Comparison of ENCODE assay signal across 9 mouse cellular contexts in the genomic region with DNA sequence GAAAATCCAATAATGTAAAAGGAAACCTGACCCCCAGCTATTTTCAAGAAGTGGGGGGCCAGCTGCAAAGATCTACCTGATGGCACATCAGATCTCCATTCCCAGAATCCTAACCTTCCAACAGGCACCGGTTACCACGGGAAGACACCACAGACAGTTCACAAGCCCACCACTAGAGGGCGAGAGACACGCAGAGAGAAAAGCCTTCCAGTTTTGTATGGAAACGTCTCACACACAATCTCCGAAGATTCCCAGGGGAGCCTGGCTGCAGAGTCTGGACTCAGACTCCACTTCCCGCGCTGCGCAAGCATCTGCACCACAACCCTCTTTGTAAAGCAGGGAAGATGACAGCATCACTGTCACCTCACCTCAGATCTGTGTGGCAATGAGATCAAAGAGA. TPM values are rescaled to one million over a fixed set of nuclear protein-coding genes. Genes with fewer than 3 reads are reported as not detected.
DNase-seq lines count a peak whose midpoint lies in the region; ATAC-seq and TF ChIP-seq lines count a peak whose summit lies in the region.
"Had no signal": no experiment of that assay in that cellular context is flagged by ENCODE, and none has a peak within 500 bp of the region (broad histone marks: within the 10 kb centered on the region; RNA-seq: fewer than 3 reads in every experiment).

No protein-coding gene starts in this region.

- peak; percentile 98 for TF ChIP-seq CTCF in stomach, postnatal 0 days (IDR thresholded peaks at IDR 0.05; ENCODE audit: low read depth)

- H3K9ac ChIP-seq in forebrain, embryonic 14.5 days (ENCODE audit: low read length), result no peak overlapping the region; the same call in 1 of the 2 replicates
- no peak overlapping the region for H3K9ac ChIP-seq in liver, embryonic 13.5 days
- 0 out of 2 replicates have a peak overlapping the region, but pooled peaks have one; percentile 41 for H3K9ac ChIP-seq in neural tube, embryonic 12.5 days
- H3K9ac ChIP-seq in stomach, postnatal 0 days (ENCODE audit: low read length), result no peak overlapping the region

- no peak overlapping the region for H3K27ac ChIP-seq in forebrain, embryonic 14.5 days (ENCODE audit: low read depth, low read length)
- H3K27ac ChIP-seq in liver, embryonic 13.5 days, result no peak overlapping the region
- H3K27ac ChIP-seq in neural tube, embryonic 12.5 days, result no peak overlapping the region
- no peak overlapping the region for H3K27ac ChIP-seq in stomach, postnatal 0 days (replicated peaks)
- H3K27ac ChIP-seq: macrophage had no signal

- H3K9me3 ChIP-seq in forebrain, embryonic 14.5 days (replicated peaks; ENCODE audit: control insufficient read depth, low read length), result no peaks in the 10 kb centered on the region
- no peaks in the 10 kb centered on the region for H3K9me3 ChIP-seq in liver, embryonic 13.5 days (replicated peaks)
- no peaks in the 10 kb centered on the region for H3K9me3 ChIP-seq in neural tube, embryonic 12.5 days
- H3K9me3 ChIP-seq in stomach, postnatal 0 days (ENCODE audit: control insufficient read depth, low read length), result no peaks in the 10 kb centered on the region

- WGBS in forebrain, embryonic 14.5 days, result 5% methylated on average over 9 of the region's 9 CpGs
- WGBS in liver, embryonic 13.5 days (ENCODE audit: insufficient replicate concordance), result 11% methylated on average over 9 of the region's 9 CpGs
- WGBS in neural tube, embryonic 12.5 days, result 4% methylated on average over 9 of the region's 9 CpGs
- 5% methylated on average over 9 of the region's 9 CpGs for WGBS in stomach, postnatal 0 days

- H3K36me3 ChIP-seq in forebrain, embryonic 14.5 days (ENCODE audit: control insufficient read depth, insufficient read depth, low read length), result peaks cover 8% of the 10 kb centered on the region; the same call in 1 of the 2 replicates
- H3K36me3 ChIP-seq in liver, embryonic 13.5 days, result peaks cover 8% of the 10 kb centered on the region
- peaks cover 6% of the 10 kb centered on the region; the same call in 1 of the 2 replicates for H3K36me3 ChIP-seq in neural tube, embryonic 12.5 days
- 0 out of 2 replicates have a peak, but pooled peaks cover 3% of the 10 kb centered on the region for H3K36me3 ChIP-seq in stomach, postnatal 0 days (ENCODE audit: control insufficient read depth, insufficient read depth, low read length)

- TF ChIP-seq EP300 in stomach, postnatal 0 days (optimal IDR thresholded peaks at IDR 0.05), result no peak

- H3K4me3 ChIP-seq in forebrain, embryonic 14.5 days (ENCODE audit: low read depth, low read length), result no peak overlapping the region
- no peak overlapping the region for H3K4me3 ChIP-seq in liver, embryonic 13.5 days (replicated peaks)
- no peak overlapping the region for H3K4me3 ChIP-seq in neural tube, embryonic 12.5 days
- no peak overlapping the region for H3K4me3 ChIP-seq in stomach, postnatal 0 days (ENCODE audit: low read depth, low read length)

- no peaks in the 10 kb centered on the region for H3K4me1 ChIP-seq in forebrain, embryonic 14.5 days (ENCODE audit: control insufficient read depth, insufficient read depth, low read length)
- 0 out of 2 replicates have a peak, but pooled peaks cover 3% of the 10 kb centered on the region for H3K4me1 ChIP-seq in liver, embryonic 13.5 days (replicated peaks)
- H3K4me1 ChIP-seq in neural tube, embryonic 12.5 days, result no peaks in the 10 kb centered on the region
- no peaks in the 10 kb centered on the region for H3K4me1 ChIP-seq in stomach, postnatal 0 days (replicated peaks; ENCODE audit: control insufficient read depth, insufficient read depth)

- H3K4me2 ChIP-seq in forebrain, embryonic 14.5 days (ENCODE audit: low read length), result no peak overlapping the region
- H3K4me2 ChIP-seq in liver, embryonic 13.5 days, result peak overlapping the region; percentile 29; the same call in 1 of the 2 replicates
- peak overlapping the region; percentile 45 for H3K4me2 ChIP-seq in neural tube, embryonic 12.5 days (replicated peaks)
- H3K4me2 ChIP-seq in stomach, postnatal 0 days (replicated peaks; ENCODE audit: low read depth), result no peak overlapping the region; the same call in 1 of the 2 replicates

- peak; percentile 85 for ATAC-seq in forebrain, embryonic 14.5 days
- no peak for ATAC-seq in liver, embryonic 13.5 days (ENCODE audit: low read depth)
- ATAC-seq in neural tube, embryonic 12.5 days (ENCODE audit: low FRiP score, low read depth), result 0 out of 2 replicates have a peak, but pooled peaks have one; percentile 17
- peak; percentile 62; the same call in 1 of the 2 replicates for ATAC-seq in stomach, postnatal 0 days (ENCODE audit: low FRiP score, low TSS enrichment)

- intact Hi-C loops in heart, postnatal 10 days (cut with DNase I), result loop anchor here (1.0 kb wide), 2 partner anchors 44 to 63 kb away; a partner anchor contains a TSS

- peak; percentile 72 for DNase-seq in ES-CJ7 (ENCODE audit: low read depth, low spot score)
- peak; percentile 88 for DNase-seq in cerebellum, adult 11 months
- DNase-seq in forebrain, embryonic 14.5 days (ENCODE audit: low spot score), result peak; percentile 94
- DNase-seq in heart, postnatal 10 days, result peak; percentile 92 to 96
- DNase-seq in kidney, postnatal 36 days, result peak; percentile 87 to 93
- DNase-seq in liver, embryonic 13.5 days, result peak; percentile 42
- peak; percentile 86 for DNase-seq in stomach, postnatal 0 days (ENCODE audit: low spot score)

- no peaks in the 10 kb centered on the region for H3K27me3 ChIP-seq in forebrain, embryonic 14.5 days (replicated peaks; ENCODE audit: control insufficient read depth, insufficient read depth, low read length)
- H3K27me3 ChIP-seq in liver, embryonic 13.5 days, result no peaks in the 10 kb centered on the region
- no peaks in the 10 kb centered on the region for H3K27me3 ChIP-seq in neural tube, embryonic 12.5 days (replicated peaks)
- H3K27me3 ChIP-seq in stomach, postnatal 0 days (ENCODE audit: control insufficient read depth, insufficient read depth, low read length), result no peaks in the 10 kb centered on the region

RNA-seq across cellular contexts. Expression of a gene that starts 43.7 kb away (rescaled TPM):
- 3.9 and 4.0 TPM in 2 replicates for polyA plus RNA-seq in forebrain, embryonic 14.5 days (2014; fragmentation: Nextera tagmentation; extraction: Ambion mirVana)
- total RNA-seq in heart, postnatal 10 days (2021), result 1 to 10 TPM; 6.9 to 7.5 TPM
- 2.5 and 2.9 TPM in 2 replicates for polyA plus RNA-seq in liver, embryonic 13.5 days (2015; fragmentation: Nextera tagmentation; extraction: Ambion mirVana)
- polyA plus RNA-seq in neural tube, embryonic 12.5 days (2016; fragmentation: Nextera tagmentation; extraction: Ambion mirVana), result 10.3 TPM in 2 replicates
- polyA plus RNA-seq in stomach, postnatal 0 days (2015; fragmentation: Nextera tagmentation; extraction: Ambion mirVana), result 7.0 TPM in 2 replicates

RNA-seq across cellular contexts. Expression of a gene that starts 58.6 kb away (rescaled TPM):
- polyA plus RNA-seq in forebrain, embryonic 14.5 days (2014; fragmentation: Nextera tagmentation; extraction: Ambion mirVana), result 0.74 and 0.99 TPM in 2 replicates
- total RNA-seq in heart, postnatal 10 days (2021), result 1 to 10 TPM; 4.7 to 5.1 TPM
- polyA plus RNA-seq in liver, embryonic 13.5 days (2015; fragmentation: Nextera tagmentation; extraction: Ambion mirVana), result 1.5 and 1.7 TPM in 2 replicates
- 3.5 and 4.1 TPM in 2 replicates for polyA plus RNA-seq in neural tube, embryonic 12.5 days (2016; fragmentation: Nextera tagmentation; extraction: Ambion mirVana)
- polyA plus RNA-seq in stomach, postnatal 0 days (2015; fragmentation: Nextera tagmentation; extraction: Ambion mirVana), result 9.7 and 10.0 TPM in 2 replicates
- polyA plus RNA-seq: macrophage had no signal

Comparison
In these comparisons a context has a peak if more than half of its experiments do, and no peak if none do; other contexts are left out.
1. DNase-seq: peak in every context shown above with its lines; median percentile 94 in forebrain, embryonic 14.5 days; 94 in heart, postnatal 10 days; 90 in kidney, postnatal 36 days; 88 in cerebellum, adult 11 months; 86 in stomach, postnatal 0 days; 72 in ES-CJ7; 42 in liver, embryonic 13.5 days.
2. H3K4me2 ChIP-seq: peak in liver, embryonic 13.5 days (single experiment) and neural tube, embryonic 12.5 days (single experiment); none in forebrain, embryonic 14.5 days (single experiment) and stomach, postnatal 0 days (single experiment).